Mouse (Mus musculus): ENCODE results near the gene Mnt.

Mnt gene

DNA sequence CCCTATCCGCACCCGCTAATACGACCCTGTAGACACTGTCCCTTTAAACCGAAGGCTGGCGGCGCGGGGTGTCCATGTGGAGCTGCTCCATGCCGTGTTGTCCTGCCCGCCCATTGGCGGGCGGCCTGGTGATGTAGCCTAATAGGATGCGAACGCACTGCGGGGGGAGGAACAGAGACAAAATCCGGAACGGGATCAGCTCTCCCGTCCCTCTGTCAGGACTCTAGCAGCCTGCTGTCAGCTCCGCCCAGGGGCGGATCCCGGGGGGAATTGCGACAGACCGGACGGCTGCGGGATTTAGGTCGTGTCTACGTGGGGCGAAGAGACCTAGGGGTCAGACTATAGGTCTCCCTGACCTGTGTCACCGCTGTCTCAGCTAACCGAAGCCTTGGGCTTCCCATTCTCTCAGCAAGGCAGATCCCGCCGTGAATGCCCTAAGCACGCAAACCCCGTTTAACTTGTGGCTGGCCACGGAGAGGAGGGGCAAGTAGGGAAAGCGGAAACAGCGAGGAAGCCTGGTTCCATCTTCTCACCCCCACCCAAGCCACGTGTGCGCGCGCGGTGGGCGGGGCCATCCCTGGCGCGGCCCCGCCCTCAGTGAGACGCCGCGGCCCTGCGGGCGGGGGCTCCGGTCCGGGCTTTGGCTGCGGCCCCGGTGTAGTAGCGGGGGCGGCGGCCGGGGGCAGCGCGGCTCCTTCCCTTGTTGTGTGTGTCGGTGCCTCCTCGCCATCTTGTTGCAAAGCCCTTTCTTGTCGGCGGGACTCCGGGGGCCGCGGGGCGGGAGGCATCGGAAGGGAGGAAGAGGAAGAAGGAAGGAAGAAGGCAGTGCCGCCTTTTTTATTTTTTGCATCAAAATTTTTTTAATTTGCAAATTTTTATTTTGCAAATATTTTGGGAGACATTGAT lies at the start of gene Mnt:
Gene Mnt (plus strand): TSS at position 665 of the 906 bp plus-strand sequence.
- in situ Hi-C loops (cut with MboI): no loop called here

- in situ Hi-C loops (cut with MboI): no loop called here
Measured at GRCm38 (mm10) chr11:74792874-74793273, 37.8 kb upstream of the Mnt start.

DNA sequence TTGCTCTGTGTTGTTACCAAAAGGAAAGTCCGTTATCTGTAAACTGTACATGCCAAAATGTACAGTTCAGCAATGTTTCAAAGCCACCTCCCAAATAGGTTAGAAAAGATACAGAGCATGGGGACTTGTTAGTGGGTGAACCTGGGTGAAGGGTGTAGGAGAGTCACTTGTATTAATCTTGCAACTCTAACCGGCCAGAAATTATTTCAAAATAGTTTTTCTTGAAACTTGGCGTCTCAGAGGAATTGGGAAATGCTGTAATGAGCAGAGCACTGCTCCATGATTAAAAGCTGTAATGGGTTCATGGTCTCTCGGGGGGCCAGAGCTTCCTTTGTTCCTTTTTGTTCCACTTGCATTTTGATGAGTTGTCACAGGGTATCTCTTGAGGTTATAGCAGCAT lies 30.1 kb upstream of the Mnt start:
- in situ Hi-C loops (cut with MboI): no loop called here

GRCm38 (mm10) chr11:74804081-74804627 lies 26.6 kb upstream of the Mnt start:
- in situ Hi-C loops (cut with MboI): no loop called here

DNA sequence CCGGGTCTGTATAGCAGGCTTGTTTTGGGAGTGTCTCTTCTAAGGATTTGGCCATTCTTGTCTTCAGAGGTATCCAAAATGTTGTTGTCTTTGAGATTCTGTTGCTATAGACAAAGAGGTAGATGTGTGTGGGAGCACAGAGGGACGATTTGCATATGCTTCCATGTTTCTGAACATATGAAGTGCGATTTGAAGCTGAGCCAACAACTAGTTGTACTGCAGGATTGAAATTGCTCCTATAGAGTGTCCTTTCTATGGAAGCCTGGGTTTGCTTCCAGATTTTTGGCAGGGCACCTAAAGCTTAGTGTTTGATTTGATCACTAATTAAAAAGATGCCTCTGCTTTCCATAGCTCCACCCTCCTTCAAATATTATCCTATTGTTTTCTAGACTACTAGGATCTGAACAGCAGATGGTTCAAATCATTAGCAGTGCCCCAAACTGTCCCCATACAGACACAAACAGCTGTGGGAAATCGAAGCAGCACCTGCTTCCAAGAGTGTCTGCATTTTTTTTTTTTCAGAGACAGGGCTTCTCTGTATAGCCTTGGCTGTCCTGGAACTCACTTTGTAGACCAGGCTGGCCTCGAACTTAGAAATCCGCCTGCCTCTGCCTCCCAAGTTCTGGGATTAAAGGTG lies 23.4 kb upstream of the Mnt start:
- in situ Hi-C loops (cut with MboI): no loop called here

GRCm38 (mm10) chr11:74808251-74808853 lies 22.4 kb upstream of the Mnt start:
- in situ Hi-C loops (cut with MboI): no loop called here

DNA sequence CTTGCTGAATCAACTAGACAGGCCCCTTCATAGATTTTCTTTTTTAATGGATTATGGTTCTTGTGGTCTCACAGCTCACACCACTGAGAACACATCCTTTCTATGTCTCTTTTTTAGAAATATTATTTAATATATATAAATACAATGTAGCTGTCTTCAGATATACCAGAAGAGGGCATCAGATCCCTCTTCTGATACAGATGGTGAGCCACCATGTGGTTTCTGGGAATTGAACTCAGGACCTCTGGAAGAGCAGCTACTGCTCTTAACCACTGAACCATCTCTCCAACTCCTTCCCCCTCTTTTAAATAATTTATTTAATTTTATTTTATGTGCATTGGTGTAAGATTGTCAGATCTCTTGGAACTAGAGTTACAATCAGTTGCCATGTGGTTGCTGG lies 20.6 kb upstream of the Mnt start:
- in situ Hi-C loops (cut with MboI): loop anchor here (5.0 kb wide), 1 partner anchor 37 kb away; no protein-coding TSS in a partner anchor

- in situ Hi-C loops (cut with MboI): loop anchor here (5.0 kb wide), 1 partner anchor 36 kb away; no protein-coding TSS in a partner anchor
Measured at GRCm38 (mm10) chr11:74811027-74811426, 19.7 kb upstream of the Mnt start.

GRCm38 (mm10) chr11:74811538-74811937 lies 19.2 kb upstream of the Mnt start:
- in situ Hi-C loops (cut with MboI): loop anchor here (5.0 kb wide), 1 partner anchor 36 kb away; no protein-coding TSS in a partner anchor

- in situ Hi-C loops (cut with MboI): no loop called here
Measured at GRCm38 (mm10) chr11:74815795-74816194, 14.9 kb upstream of the Mnt start.

GRCm38 (mm10) chr11:74820921-74821320 lies 9.8 kb upstream of the Mnt start:
- in situ Hi-C loops (cut with MboI): no loop called here

GRCm38 (mm10) chr11:74821463-74821862 lies 9.3 kb upstream of the Mnt start:
- in situ Hi-C loops (cut with MboI): no loop called here

DNA sequence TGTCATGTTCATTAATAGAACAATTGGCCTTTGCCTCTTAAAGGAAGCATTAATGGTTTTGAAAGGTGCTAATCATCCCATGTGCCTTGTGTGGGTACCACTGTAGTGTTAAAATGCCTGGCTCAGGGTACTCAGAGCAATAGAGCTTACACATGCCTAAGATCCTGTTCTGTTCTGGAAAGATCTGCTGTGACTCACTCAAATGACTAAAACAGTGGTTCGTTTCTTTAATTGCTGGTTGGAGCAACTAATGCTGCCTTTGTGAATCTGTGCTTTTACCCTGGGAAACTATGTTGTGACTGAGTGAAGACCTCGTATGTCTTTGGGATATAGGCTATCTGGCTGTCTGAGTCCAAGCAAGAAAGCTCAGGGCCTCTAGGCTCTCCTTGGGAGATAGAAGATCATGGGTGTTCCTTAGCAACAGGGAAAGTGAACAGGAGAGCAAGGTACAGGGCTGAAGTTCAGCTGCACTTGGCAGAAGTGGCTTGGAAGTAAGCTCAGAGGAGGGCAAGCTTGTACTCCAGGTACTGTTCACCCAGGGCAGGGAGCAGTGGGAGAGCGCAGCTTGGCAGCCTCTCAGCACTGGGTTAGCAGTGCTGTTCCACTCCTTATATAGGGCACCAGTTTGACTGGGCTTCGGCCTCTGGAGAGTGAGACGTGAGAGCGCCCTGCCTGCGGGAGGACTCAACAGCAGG lies 7.8 kb upstream of the Mnt start:
- in situ Hi-C loops (cut with MboI): no loop called here

GRCm38 (mm10) chr11:74826151-74826550 lies 4.6 kb upstream of the Mnt start:
- in situ Hi-C loops (cut with MboI): no loop called here

- in situ Hi-C loops (cut with MboI): no loop called here
Measured at GRCm38 (mm10) chr11:74826702-74827101, 4.0 kb upstream of the Mnt start.

GRCm38 (mm10) chr11:74827791-74828403 lies 2.8 kb upstream of the Mnt start:
- in situ Hi-C loops (cut with MboI): no loop called here

DNA sequence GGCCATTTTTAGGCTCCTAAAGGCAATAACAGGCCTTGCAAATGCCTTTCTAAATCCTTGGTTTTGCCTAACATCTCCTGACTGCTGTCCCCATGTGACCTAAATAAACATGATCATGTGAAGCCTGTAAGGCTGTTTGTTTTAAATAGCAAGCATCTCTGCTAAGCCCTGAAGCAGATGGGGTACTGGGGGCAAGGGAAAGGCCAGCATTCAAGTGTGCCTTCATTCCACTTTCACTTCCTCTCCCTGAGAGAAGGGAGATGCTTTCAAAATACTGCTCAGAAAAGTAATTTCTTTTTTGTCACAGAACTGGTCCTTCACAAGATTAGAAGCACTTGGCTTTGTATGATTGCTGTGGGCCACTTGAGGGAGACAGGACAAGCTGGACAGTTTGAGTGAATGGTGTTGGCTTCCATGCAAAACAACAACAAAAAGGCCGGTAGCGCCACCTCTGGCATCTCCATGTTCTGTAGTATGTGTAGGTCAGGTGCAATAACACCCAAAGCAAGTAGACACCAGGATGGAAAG lies 2.3 kb upstream of the Mnt start:
- in situ Hi-C loops (cut with MboI): no loop called here

GRCm38 (mm10) chr11:74828965-74829550 lies 1.7 kb upstream of the Mnt start:
- in situ Hi-C loops (cut with MboI): no loop called here

GRCm38 (mm10) chr11:74829812-74830211 lies 908 bp upstream of the Mnt start:
- in situ Hi-C loops (cut with MboI): no loop called here

GRCm38 (mm10) chr11:74831191-74831605 lies 478 bp downstream of the Mnt start:
- in situ Hi-C loops (cut with MboI): no loop called here
